Mouse (Mus musculus): ENCODE results near the gene Gpr162.
"Not testable (repeated sequence)": the region's sequence is repeated elsewhere in the genome, so short reads cannot be mapped to it uniquely, and the experiment has no call there.

Gene Gpr162

DNA sequence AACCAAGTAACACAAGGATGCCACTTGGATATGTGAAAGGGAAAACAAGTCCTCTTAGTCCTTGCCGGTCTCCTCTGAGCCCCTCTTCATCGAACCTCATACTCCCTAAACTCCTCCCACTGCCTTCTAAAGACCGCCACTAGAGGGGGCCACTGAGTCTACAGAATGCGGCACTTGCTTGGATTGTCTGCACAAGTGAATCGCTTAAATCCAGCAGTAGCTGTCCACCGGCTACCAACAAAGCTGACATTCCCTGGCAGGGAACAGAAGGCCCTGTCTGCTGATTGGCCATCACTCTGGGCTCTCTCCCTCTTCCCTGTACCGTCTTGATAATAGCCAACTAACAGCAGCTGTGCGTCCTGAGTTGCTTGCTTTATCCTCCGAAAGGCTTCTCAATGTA is 16.5 kb downstream of the Gpr162 start:
- peak; percentile 91 for ATAC-seq (ENCODE audit: insufficient number of reproducible peaks, low FRiP score, low TSS enrichment)

DNA sequence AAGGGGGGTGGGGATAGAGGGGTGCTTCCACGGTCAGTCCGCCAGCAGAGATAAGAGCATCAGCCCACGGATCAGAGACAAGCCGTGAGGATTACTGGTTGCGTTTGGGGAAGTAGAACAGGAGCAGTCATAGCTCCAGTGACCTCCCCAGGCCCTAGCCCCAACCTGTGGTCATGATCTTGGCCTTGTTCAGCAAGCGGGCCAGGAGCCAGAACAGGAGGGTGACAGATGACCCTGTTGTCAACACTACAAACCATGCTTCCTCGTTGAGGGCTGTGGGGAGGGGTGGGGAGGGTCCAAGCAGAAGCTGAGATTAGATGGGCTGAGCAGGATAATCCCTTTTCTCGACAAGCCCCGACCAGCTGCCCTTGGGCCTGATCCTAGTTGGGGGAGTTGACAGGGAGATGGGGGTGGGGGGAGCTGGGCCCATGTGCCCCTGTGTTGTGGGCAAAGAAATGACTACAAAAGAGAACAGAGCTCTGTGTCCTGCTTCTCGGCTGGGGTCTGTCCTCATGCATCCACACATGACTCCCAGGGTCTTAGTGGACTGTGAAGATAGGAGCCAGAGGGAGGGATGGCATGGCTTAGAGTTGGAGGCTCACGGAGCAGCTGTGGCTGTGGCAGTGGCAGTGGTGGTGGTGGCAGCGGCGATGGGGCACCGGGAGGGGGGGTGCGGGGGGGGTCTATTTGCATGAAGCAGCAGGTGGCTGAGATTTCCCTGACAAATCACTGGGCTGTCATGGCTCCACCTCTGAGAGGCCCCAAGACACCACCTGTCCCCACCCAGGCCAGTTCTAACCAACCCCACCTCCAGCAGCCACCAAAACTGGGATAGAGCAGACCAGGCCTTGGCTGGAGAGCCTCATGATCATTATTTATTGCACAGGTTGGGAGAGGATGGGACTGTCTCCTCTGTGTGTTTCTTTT is 23.3 kb downstream of the Gpr162 start, which contains the start of gene Gnb3:
Gene Gnb3 (minus strand): TSS at position 35 of the 927 bp plus-strand sequence.
- no peak for ATAC-seq (ENCODE audit: insufficient number of reproducible peaks, low FRiP score, low TSS enrichment)

- ATAC-seq (ENCODE audit: insufficient number of reproducible peaks, low FRiP score, low TSS enrichment) = no peak
Observed at GRCm38 (mm10) chr6:124839805-124840204, 24.0 kb downstream of the Gpr162 start.

- ATAC-seq (ENCODE audit: insufficient number of reproducible peaks, low FRiP score, low TSS enrichment) = no peak
Observed at GRCm38 (mm10) chr6:124836411-124836810, 27.4 kb downstream of the Gpr162 start.

DNA sequence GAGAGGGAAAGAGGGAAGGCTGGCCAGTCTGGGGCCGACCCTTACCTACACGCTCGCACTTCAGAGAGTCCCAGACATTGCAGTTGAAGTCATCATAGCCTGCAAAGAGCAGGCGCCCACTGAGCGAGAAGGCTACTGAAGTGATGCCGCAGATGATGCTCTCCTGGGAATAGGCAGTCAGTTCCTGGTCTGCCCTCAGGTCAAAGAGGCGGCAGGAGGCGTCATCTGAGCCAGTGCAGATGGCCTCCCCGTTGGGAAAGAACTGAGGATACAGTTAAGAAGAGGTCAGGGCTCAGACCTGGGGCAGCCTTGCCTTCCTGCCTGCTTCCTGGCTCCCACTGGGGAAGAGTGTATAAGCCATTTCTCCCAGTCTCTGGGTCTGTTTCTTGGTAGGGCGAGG is 28.3 kb downstream of the Gpr162 start:
- no peak for ATAC-seq (ENCODE audit: insufficient number of reproducible peaks, low FRiP score, low TSS enrichment)

DNA sequence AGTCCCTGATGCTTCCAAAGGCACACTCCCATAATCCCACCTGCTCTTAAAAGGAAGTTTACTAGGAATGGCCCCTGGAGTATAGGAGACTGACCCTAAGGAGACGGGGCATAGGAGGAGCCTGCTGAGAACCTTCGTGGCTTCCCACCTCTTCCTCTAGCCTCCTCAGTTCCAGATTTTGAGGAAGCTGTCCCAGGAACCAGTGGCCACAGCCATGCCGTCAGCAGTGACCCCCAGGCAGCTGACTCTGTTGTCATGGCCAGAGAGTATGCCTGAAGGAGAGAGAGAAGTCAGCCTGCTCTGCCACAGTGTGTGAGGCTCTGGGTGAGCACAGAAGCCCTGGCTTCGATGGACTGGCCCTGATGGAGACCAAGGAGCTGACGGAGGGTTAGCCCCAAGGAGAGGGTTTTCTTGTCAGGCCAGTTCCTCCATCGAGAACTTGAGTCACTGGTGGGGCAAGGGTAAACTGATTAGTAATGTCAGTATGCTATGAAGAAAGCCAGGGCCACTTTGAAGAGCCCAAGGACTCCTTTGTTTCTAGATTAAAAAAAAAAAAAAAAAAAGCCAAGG is 29.2 kb downstream of the Gpr162 start:
- ATAC-seq (ENCODE audit: insufficient number of reproducible peaks, low FRiP score, low TSS enrichment) = no peak

GRCm38 (mm10) chr6:124831649-124832048 is 32.1 kb downstream of the Gpr162 start:
- ATAC-seq (ENCODE audit: insufficient number of reproducible peaks, low FRiP score, low TSS enrichment) = no peak

DNA sequence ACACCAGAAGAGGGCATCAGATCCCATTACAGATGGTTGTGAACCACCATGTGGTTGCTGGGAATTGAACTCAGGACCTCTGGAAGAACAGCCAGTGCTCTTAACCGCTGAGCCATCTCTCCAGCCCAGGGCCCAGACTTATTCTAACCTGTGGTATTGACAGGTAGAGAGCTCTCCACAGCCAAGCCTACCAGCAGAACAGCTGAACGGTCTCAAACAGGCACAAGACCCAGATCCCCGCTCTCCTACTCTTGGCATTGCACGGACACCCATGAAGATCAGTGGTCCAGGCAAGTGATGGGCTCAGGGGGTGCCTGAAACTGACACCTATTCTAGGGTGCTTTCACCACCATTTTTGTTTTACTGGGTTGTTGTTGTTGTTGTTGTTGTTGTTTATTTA is 32.6 kb downstream of the Gpr162 start:
- not testable (repeated sequence) for ATAC-seq (ENCODE audit: insufficient number of reproducible peaks, low FRiP score, low TSS enrichment)

DNA sequence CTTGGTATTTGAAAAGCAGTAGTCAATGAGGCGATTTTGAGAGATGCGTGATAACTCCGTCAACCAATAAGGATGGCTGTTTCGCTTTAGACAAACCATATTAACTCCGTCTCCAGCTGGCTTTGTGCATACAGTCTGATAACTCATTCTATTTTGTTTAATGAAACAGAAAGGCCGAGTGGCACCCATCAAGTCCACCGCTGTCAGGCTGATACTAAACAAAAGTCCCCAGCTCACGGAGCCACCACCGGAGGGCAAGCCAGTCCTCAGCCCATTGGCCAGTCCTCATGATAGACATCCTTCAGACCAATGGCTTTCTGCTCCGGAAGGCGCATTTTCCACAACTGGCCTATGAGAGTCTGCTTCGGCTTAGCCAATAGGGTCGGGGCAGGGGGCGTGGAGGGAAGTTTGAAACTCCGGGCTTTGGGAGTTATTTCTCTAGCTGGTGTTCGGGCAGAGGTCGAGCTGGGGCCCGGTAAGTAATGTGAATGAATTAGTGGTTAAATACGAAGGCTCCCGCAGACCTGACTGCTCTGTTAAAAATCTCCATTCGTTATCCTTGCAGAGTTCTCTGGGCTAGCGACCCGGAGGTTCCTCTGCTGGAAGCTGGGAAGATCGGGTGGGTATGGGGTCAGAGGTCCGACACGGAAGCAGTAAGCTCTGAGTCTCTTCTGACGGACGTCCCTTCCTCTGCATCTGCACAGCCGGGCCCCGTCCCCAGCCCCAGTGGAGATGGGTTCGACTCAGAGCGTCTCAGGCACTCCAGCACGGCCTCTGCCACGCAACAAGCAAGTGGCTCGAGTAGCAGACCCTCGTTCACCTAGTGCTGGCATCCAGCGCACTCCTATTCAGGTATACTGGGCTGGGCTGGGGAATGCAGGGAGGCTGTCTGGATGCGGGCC is 33.7 kb downstream of the Gpr162 start:
- peak; percentile 80 for ATAC-seq (ENCODE audit: insufficient number of reproducible peaks, low FRiP score, low TSS enrichment)

DNA sequence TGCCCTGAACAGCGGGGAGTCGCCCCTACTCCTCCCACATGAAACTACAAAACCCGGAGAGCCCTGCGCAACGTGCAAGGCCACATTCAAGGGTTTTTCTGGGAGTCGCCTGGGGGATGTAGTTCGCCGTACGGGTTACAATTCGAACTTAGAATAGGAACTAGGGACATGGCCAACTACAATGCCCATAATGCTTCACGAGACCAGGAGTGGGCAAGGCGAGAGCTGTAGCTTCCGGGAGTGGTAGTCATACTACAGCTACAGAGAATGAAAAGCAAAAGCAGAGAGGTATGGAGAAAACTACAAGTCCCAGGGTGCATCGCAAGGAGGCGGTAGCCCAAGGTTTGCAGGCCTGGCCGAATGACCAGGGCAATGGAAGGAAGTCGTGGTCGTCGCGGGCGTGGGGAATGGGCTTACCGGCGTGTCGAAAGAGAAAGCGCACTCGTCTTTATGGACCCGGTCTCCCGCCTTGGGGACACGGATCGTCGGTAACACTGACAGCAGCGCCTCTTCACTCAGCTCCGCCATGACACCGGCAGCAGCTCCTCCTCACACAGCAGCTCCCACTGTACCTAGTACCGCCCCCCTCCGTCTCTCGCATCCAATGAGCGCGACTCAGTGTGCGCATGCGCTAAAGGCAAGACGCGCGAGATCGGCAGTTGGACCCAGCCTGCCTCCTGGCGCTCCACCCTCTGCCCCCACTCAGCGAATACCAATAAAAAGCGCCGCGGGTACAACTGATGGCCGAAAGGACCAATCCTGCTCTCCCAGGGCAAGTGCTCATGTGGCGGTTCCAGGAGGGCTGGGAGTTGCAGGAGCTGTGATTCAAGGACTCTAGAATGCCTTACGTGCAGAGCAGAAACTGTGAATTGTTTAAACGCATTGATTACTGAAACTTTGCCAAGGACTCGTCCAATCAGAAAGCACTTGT is 34.6 kb downstream of the Gpr162 start, which contains the start of the genes Usp5 and Cdca3:
Gene Usp5 (minus strand): TSS at position 617 of the 931 bp plus-strand sequence.
Gene Cdca3 (plus strand): TSS at position 680 of the 931 bp plus-strand sequence.
- peak; percentile 85 for ATAC-seq (ENCODE audit: insufficient number of reproducible peaks, low FRiP score, low TSS enrichment)

DNA sequence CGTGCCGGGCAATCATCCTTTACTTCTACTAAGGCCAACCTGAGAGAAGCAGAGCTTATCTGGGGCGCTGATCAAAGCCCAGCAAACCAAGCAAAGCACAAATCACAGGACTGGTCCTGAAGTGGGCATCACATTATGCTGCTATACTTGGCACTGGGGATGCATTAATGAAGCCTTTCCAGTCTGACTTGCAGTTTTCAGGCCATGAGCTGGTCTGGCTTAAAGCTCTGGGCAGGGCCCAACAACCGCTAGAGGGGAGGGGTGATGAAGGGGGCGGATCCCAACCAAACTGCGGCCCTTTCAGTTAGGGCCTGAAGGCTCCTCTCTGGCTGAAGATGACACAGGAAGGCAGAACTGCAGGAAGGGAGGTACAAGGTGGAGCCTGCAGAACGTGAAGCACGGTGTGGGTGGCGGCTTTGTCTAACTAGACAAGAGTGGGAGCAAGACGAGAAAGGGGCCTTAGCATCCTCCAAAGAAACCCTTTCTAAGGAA is 35.6 kb downstream of the Gpr162 start:
- no peak for ATAC-seq (ENCODE audit: insufficient number of reproducible peaks, low FRiP score, low TSS enrichment)

DNA sequence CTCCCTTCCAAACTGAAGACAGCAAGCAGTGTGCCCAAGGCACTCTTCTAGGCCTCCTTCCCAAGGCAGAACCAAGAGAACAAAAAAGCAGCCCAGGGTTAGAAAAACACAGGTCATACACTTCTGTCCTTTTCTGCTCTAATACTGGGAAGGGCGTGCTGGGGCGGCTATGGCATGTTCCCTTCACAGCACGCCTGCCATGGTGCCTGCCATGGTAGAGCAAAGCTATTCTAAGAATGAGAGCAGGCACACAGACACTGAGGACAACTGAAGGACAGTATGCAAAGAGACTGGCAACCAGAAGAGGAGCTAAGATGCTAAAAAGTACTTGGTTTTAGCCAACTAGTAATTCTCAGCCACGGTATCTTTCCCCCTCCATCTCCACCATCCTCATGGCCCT is 41.7 kb downstream of the Gpr162 start:
- ATAC-seq (ENCODE audit: insufficient number of reproducible peaks, low FRiP score, low TSS enrichment) = no peak

- ATAC-seq (ENCODE audit: insufficient number of reproducible peaks, low FRiP score, low TSS enrichment) = no peak
Observed at GRCm38 (mm10) chr6:124820891-124821290, 42.9 kb downstream of the Gpr162 start.

- ATAC-seq (ENCODE audit: insufficient number of reproducible peaks, low FRiP score, low TSS enrichment) = no peak
Observed at GRCm38 (mm10) chr6:124817971-124818370, 45.8 kb downstream of the Gpr162 start.

GRCm38 (mm10) chr6:124817563-124817962 is 46.2 kb downstream of the Gpr162 start:
- no peak for ATAC-seq (ENCODE audit: insufficient number of reproducible peaks, low FRiP score, low TSS enrichment)

GRCm38 (mm10) chr6:124817125-124817524 is 46.7 kb downstream of the Gpr162 start:
- no peak for ATAC-seq (ENCODE audit: insufficient number of reproducible peaks, low FRiP score, low TSS enrichment)

DNA sequence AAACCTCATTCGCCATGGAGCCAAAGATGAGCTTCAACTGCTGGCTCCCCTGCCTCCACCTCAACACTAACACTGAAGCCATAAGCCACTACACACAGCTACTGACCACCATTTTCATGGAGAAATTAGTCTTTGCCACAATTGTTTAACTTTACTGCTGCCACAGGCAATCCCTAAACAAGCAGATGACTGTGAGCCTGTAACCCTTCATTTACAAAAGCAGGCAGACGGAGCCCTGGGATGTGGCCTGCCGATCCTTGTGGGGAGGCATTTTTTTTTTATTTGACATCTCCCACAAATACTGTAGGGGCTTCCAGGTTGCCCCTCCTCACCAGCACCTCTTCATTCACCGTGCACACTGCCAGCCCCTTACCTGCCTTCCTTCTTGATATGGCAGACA is 47.2 kb downstream of the Gpr162 start:
- no peak for ATAC-seq (ENCODE audit: insufficient number of reproducible peaks, low FRiP score, low TSS enrichment)

DNA sequence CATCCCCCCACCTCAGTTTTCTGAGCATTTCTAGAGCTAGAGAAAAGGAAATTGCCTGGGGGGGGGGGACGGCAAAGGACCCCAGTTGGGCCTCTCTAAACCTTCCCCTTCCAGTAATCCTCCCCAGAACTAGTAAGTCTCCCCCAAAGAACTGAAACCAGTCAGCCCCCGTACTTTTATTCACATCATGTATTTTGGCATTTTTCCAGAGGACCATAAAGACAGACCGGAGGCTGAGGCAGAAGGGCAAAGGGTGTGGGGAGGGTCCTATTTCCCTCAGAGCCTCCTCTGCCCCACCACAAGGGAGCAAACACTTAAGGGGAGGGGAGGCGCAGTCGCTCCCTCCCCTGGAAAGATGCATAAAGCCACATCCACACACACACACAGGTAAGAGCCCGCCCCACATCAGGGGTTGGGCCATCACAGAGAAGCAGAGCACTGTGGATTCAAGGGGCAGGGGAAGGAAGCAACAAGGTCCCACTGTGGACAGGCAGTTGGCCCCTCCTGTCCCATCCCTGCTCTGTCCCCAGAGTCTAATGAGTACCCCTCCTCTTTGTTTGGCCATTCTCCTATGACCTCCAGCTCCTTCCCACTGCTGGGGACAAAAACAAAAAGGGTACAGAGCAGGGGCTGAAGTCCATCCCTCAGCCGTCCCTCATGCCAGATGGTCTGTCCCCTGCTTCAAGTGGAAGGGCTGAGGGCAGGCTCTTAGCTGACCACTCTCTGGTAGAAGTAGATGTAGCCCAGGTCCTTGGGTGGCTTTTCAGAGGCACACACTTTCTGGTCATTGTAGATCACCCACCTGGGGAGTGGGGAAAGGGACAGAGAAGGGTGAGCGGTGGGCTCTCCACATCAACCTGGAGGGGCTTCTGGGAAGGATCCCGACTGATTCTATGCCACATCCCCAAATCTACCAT is 48.7 kb downstream of the Gpr162 start:
- no peak for ATAC-seq (ENCODE audit: insufficient number of reproducible peaks, low FRiP score, low TSS enrichment)
